Mouse (Mus musculus) left cerebral cortex, adult 9 months (tissue): ENCODE measurements around the gene Hus1.

Source experiments
- DNase-seq, 2 experiments: peaks; one replicate each; pipeline ENCODE4 v3.0.0; 2022; ENCODE audit warnings: low spot score in 2 of 2

The Hus1 gene

GRCm38 (mm10) chr11:8983237-8983861, 27.6 kb downstream of the Hus1 start:
- DNase-seq: peak in 1 of 2 experiments; percentile 67

- no peak for DNase-seq
These were observed 32.8 kb downstream of the Hus1 start for GRCm38 (mm10) chr11:8978154-8978553.

- DNase-seq: no peak
These were observed 37.8 kb downstream of the Hus1 start, which contains the start of gene Pkd1l1 for GRCm38 (mm10) chr11:8973166-8973565. Pkd1l1 (minus strand) TSS chr11:8973266.

- DNase-seq: no peak
These were observed 38.9 kb downstream of the Hus1 start for GRCm38 (mm10) chr11:8972093-8972492.

GRCm38 (mm10) chr11:8970509-8970908, 40.5 kb downstream of the Hus1 start:
- no peak for DNase-seq

GRCm38 (mm10) chr11:8968094-8968493, 42.9 kb downstream of the Hus1 start:
- DNase-seq: no peak

- peak in 1 of 2 experiments; percentile 39 for DNase-seq
These were observed 52.4 kb downstream of the Hus1 start for GRCm38 (mm10) chr11:8958572-8958971.

GRCm38 (mm10) chr11:8958108-8958507, 52.9 kb downstream of the Hus1 start:
- DNase-seq: no peak

- no peak for DNase-seq
These were observed 54.0 kb downstream of the Hus1 start for GRCm38 (mm10) chr11:8957023-8957422.

GRCm38 (mm10) chr11:8955678-8956077, 55.3 kb downstream of the Hus1 start:
- peak in 1 of 2 experiments; percentile 5 for DNase-seq

GRCm38 (mm10) chr11:8949765-8950430, 61.1 kb downstream of the Hus1 start:
- DNase-seq: peak; percentile 3 to 4

- DNase-seq: no peak
These were observed 62.1 kb downstream of the Hus1 start for GRCm38 (mm10) chr11:8948871-8949270.

GRCm38 (mm10) chr11:8944114-8944513, 66.9 kb downstream of the Hus1 start:
- DNase-seq: no peak
